Mouse (Mus musculus) erythroblast, embryonic 14.5 days (primary cell): Measurements from ENCODE around the gene Aoc3.

ENCODE experiments used
- GATA1 ChIP-seq: IDR thresholded peaks from 2 replicates; pipeline ENCODE4 v1.6.1; 2012; ENCODE audit warnings: low read length, inconsistent platforms, mixed read lengths
- TAL1 ChIP-seq: IDR thresholded peaks from 3 replicates; pipeline ENCODE4 v1.6.1; 2012; ENCODE audit warnings: low read length, inconsistent platforms, mixed read lengths

DNA sequence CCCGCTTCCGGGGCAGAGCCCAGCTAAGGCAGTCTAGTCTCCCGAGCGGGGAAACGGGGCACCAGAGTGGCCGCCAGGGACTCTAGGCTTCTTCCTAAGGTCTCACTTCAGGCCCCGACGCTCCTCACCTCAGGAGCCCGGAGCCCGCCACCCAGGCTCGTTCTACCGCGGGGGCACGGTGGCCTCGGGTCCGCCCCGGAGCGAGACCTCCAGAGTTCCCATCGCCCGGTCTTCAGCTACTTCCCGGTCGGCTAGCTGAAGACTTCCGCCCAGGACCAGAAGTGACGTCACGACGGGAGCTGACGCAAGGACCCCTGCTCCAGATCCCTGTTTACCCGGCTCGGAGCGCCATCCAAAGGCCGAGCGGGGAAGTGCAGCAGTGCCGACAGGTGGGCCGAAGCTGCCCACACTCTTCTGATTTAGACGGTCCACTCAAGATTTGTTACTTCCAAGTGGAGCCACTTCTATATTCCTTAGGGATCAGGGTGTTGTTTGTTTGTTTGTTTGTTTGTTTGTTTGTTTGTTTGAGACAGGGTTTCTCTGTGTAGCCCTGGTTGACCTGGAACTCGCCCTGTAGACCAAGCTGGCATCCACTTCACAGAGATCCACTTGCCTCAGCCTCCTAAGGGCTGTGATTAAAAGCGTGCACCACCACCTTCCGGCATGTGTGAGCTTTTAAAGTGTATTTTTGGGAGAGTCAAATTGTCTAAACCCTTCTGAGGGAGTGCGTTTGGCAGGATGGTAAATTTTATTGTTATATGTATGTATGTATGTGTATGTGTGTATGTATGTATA, 28.2 kb upstream of the Aoc3 start, which contains the start of gene Becn1:
- TF ChIP-seq GATA1 (no peak), TAL1 (no peak)
